Mouse (Mus musculus) right cerebral cortex, adult 2 months (tissue): ENCODE measurements around the gene Chit1.

ENCODE experiments used
- DNase-seq, 2 experiments: peaks; one replicate each; pipeline ENCODE4 v3.0.0; 2021 to 2022; ENCODE audit warnings: low spot score in 2 of 2

Chit1 gene

DNA sequence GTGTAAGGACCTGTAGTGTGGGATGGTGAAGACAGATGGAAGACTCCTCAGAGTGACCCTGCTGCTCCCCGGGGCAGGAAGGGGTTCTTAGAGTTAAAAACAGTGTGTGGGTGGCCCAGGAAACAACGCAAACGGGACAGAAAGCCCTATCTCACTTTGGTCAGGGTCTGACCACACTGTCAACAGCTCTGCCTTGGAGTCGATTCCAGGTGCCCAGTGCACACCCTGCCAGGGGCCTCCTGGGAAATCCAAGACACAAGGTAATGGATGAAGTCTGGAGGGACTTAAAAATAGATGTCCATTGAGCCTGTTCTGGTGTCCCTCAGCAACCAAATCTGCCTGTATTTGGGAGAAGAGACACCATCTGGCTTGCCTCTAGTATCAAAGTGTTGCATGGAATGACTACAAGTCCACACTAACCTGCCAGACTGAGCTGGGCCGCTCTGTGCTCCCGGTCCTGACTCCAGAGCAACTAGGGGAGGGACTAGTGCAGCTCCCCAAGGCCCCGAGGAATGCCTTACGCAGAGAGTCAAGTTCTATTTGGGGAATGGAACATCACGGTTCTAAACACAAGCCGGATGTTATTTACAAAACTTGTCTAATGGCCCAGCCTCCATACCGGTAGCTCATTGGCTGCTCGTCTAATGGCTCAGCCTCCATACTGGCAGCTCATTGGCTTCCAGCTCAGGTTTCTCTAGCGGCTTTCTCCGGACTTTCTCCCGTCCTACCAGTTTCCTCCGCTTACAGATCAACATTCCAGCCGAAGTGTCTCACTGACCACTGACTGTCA is 12.1 kb upstream of the Chit1 start:
- DNase-seq = peak; percentile 64 to 70

DNA sequence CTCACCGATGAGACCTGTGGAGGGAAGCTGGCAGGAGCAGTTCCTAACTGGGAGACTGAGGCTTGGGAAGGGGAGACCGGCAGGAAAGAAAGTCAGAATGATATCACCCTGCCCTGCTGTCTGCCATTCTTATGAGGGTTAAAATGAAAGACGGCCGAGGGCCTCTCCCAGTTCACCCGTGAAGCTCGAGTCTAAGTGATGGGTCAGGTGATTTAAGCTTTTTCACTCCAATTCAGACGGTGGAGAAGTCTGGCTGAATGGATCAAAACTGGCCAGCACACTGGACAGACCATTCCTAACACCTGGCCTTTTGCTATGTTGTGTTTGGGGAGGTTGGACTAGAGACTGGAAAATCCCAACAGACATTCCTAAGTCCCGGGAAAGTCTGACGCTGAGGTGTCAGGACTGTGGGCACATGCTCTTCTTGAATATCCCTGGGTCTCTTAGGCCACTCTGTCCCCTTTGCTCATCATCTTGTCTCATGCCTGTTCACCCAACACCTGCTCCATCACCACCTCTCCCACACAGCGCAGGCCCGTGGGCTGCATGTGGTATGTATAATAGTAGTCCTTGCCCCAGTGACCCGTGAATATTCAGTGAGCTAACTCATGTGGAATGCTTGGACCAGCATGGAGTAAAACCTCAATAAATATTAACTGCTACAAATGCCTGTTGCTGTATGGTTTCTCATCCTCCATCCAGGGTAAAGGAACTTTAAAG is 11.4 kb upstream of the Chit1 start:
- DNase-seq = no peak

DNA sequence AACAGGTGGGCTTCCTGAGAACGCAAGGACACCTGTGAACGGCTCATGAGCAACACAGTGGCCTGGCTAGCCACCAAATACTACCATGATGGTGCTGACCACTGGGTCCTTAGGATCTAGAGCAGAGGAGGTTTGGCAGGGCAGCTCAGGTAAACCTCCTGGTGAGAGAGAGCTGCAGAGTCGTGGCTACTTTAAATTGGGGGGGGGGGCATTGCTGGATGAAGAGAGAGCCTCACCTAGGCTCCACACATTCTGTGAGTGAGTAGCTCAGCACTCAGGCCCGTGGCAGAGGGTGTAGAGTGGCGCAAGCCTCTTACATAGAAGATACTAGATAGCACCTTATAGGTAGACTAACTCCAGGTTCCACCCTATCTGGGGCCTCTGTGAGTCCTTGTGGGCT is 10.6 kb upstream of the Chit1 start:
- no peak for DNase-seq

GRCm38 (mm10) chr1:134100928-134101327 is 10.1 kb upstream of the Chit1 start:
- DNase-seq = no peak

DNA sequence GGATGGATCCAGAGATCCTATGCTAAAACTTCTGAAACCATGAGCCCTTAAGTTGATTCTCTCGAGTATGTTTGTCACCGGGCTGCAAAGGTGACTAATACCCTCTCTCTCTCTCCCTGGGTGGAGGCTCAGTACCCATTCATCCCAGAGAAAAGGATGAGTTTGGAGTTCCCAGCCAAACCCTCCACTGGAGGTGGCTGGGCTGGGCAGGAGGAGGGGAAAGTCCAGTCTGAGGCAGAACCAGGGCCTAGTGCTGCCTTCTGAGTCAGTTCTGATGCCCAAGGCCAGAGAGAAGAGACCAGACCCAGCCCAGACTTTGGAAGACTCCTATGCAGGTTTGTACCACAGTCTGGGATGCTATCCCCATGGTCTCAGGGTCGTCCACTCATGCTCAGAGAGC is 9.4 kb upstream of the Chit1 start:
- DNase-seq = no peak

- DNase-seq = no peak
These were observed 7.2 kb upstream of the Chit1 start for GRCm38 (mm10) chr1:134103861-134104260.

GRCm38 (mm10) chr1:134105043-134105763 is 5.8 kb upstream of the Chit1 start:
- no peak for DNase-seq

DNA sequence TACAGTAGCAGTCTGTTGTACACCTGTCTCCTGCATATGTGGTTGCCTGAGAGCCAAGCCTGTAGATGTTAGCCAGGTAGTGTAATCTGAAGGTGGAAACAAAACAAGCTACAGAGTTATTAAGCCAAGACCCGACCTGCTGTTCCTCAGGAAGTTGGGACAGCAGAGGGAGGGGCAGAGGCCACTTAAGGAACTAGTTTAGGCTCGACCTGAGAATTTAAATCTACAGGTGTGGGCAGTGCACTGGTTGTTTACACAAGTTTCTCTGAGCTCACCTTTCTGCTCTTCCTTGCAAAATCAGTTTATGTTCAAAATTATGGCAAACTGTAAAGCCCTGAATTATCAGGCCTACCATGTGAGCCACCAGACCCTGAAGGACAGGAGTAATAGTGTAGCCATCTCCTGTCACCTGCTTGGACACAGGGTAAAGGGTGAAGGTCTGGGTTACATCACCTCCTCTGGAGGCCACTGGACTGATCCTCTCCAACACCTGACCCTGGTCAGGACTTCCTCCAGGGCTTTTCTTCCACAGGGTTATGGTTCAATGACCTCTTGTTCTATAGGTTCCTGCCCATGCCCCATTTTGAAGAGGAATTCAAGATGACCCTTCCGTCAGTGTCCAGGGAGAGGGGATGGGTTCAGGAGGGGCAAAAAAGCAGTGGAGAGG is 5.1 kb upstream of the Chit1 start:
- no peak for DNase-seq

DNA sequence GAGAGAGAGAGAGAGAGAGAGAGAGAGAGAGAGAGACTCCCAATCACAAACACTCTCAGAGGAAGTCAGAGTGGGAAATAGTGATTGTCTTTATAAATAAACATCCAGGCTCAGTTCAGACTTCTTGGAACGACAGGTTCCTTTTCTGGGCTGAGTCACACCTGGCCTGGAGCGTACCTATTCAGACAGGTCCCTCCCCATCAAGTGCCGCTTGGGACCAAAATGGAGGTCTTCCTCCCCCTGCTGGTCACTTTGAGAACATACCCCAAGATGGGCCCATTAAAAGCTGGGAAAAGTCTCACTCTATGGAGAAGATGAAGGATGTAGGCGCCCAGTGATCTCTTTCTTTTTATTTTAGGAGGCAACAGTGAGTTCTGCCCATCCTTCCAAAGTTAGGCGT is 4.3 kb upstream of the Chit1 start:
- peak; percentile 76 for DNase-seq

- no peak for DNase-seq
These were observed 3.3 kb upstream of the Chit1 start for GRCm38 (mm10) chr1:134107777-134108176.

DNA sequence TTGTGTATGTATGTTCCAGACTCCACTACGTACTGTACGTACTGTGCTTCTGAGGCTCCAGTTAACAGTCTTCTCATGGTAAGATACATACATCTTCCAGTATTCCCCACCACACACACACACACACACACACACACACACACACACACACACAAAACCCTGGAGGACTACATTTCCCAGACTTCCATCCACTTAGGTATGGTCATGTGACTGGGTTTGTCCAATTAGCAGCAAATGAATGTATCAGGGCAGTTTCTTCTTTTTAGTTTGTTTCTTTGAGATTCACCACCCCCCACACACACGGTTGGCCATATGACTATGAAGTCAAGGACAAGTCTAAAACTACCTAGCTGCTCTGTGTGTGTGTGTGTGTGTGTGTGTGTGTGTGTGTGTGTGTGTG is 1.0 kb upstream of the Chit1 start:
- DNase-seq = no peak

DNA sequence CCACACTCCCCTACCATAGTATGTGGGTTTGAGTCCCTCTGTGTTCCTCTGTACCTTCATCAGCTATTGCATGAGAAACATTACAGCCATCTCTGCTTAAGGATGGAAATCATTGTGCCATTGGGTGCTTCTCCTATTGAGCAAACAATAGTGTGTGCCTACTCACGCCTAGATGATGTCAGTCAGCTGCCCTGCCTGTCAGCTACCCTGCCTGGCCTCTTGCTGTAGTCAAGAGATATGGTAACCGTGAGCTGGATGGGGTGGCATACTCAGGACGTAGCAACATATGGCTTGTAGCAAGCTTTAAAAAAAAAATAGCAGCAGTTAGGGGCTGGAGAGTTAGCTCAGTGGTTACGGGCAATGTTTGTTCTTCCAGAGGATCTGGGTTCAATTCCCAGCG is 593 bp upstream of the Chit1 start:
- no peak for DNase-seq

DNA sequence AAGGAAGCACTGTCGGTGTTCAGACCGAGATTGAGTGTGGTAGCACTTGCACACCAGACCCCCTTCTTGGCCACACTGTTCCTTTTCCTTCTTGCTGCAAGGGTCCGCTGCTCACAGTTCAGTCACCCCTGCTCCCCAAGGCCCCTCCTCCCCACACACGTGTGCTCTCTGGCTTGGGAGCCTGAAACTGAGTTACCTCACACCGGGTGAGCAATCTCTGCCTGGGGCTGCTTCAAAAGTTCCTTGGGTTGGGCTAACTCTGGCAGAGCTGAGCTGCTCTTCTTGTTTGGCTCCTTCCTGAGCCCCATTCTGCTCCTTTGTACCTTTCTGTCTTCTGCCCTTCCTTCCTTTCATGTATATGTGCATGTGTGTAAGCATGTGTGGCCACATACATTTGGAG is 2.5 kb downstream of the Chit1 start:
- DNase-seq = no peak

- DNase-seq = no peak
These were observed 3.0 kb downstream of the Chit1 start for GRCm38 (mm10) chr1:134114018-134114417.

- DNase-seq = no peak
These were observed 3.7 kb downstream of the Chit1 start for GRCm38 (mm10) chr1:134114730-134115129.

GRCm38 (mm10) chr1:134115424-134115823 is 4.4 kb downstream of the Chit1 start:
- DNase-seq = peak; percentile 44

DNA sequence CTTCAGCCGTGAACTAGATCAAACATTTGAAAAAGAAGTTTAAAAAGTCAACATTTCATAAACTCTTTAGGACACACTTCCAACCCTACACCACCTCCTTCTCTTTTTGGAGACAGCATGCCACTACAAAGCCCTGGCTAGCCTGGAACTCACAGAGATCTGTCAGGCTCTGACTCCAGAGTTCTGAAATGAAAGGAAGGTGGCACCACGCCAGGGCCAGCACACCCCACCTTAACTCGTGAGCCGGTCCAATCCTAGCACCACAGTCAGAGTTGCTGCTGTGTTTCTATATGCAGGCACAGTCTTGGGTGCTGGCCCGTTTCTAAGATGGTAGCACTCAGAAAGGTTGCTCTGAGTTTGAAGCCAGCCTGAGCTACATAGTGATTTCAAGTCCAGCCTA is 6.1 kb downstream of the Chit1 start:
- no peak for DNase-seq

DNA sequence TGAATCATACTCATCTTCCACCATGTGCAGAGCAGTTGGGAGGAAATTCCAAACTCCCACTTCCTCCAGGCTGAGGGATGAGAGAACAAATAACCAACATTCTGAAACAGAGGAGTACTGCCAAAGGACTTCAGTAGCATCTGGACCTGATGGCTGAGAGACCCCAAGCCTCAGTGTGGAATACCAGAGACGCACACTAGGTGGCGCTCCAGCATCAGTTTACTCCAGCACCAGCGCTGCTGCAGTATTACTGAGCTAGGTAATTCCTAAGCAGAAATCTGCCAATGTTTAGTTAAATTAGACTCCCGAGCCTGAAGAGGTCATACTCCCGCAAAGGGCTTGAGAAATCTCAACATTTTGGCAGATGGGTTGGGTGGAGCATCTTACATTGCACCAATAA is 9.1 kb downstream of the Chit1 start:
- DNase-seq = peak; percentile 93 to 94

DNA sequence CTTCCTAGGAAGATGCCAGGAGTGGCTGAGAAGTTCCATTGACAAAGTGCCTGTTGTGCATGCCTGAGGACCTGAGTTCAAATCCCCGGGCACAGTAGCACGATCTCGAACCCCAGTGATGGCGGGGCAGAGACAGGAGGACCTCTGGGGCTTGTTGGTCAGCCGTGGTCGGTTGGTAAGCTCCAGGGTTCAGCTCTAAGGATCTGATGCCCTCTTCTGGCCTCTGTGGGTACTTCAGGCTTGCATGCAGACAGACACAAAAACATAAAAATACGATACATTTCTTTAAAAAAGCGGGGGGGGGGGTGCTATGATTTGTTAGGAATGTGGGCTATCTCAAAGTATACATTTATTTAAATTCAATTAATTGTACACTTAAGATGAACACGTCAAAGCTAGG is 11.2 kb downstream of the Chit1 start:
- DNase-seq = no peak

DNA sequence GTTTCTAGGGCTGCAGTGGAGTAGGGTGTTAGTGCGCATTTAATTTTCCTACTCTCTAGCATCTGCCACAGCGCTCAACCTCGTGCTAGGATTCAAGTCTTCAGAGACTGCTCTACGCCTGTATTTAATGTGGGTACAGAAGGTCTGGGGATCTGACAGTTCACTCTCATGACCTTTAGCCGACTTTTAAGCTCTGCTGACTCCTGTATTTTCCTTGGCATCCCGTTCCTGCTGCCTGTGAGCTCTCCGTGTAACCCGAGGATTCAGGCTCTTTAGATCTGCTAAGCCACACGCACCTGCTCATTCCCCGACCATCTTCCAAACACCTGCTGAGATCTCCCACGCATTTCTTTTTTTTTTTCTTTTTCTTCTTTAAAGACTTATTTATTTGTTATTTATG is 22.3 kb downstream of the Chit1 start:
- DNase-seq = no peak

GRCm38 (mm10) chr1:134136351-134136750 is 25.3 kb downstream of the Chit1 start:
- no peak for DNase-seq

GRCm38 (mm10) chr1:134138424-134138823 is 27.4 kb downstream of the Chit1 start:
- no peak for DNase-seq
